Mouse (Mus musculus): ENCODE measurements around the gene Slc7a6os. TPM values are rescaled to one million over a fixed set of nuclear protein-coding genes. Genes with fewer than 3 reads are reported as not detected.

The Slc7a6os gene
- total and polyA plus RNA-seq, 2 experiments, result 8.3 to 21.9 TPM

DNA sequence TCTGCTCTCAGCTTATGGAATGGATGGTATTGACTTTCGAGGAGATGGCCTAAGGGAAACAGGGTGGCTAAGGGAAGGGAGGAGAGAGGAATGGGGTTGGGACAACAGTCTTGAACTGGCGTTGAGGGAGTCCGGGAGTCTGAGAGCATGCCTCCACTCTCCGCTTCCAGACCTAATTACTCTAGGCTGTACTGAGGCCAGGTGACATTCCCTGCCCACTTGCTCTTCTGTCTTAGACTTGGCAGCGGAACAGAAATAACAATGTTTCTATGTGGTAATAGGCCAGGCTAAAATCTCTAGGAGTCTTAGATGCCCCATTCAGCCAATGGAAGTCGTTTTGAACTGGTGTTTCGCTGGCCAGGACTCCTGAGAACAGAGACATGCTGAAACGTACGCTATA lies 59.7 kb downstream of the Slc7a6os start:
- peak; percentile 74 for DNase-seq (ENCODE audit: extremely low read depth, low read depth, low spot score)
- Histone ChIP-seq H3K36me3 (ENCODE audit: control insufficient read depth, insufficient read depth, low read length) (peaks cover 2% of the 10 kb centered on the region; the same call in 1 of the 2 replicates), H3K79me2 (ENCODE audit: control insufficient read depth, insufficient read depth, low read length) (no peaks in the 10 kb centered on the region), H3K27ac (replicated peaks; ENCODE audit: insufficient read depth, low read depth, low read length) (0 out of 2 replicates have a peak overlapping the region, but pooled peaks have one; percentile 1), H3K4me1 (ENCODE audit: control insufficient read depth, insufficient read depth, low read length) (peaks cover 13% of the 10 kb centered on the region), H3K9ac (ENCODE audit: low read depth, low read length) (peak overlapping the region; percentile 82; the same call in 1 of the 2 replicates), H3K4me3 (ENCODE audit: insufficient read depth, low read depth, low read length) (peak overlapping the region; percentile 80), H3K27me3 (ENCODE audit: control insufficient read depth, insufficient read depth, low read length) (no peaks in the 10 kb centered on the region)
- TF ChIP-seq POLR2A (IDR thresholded peaks at IDR 0.05; ENCODE audit: extremely low read depth, insufficient read depth, low read length), result no peak
- no peak for TF ChIP-seq CTCF (IDR thresholded peaks at IDR 0.05; ENCODE audit: low read depth, low read length)
- WGBS, result 41% methylated on average over 9 of the region's 9 CpGs

Other genes with a start within 250 kb of the Slc7a6os start
- gene Slc12a4, start 244.8 kb downstream of the Slc7a6os start, total RNA-seq (2014; rRNA removed), result 10.8 and 14.2 TPM in 2 replicates
- 10.7 and 16.0 TPM in 2 replicates for gene Slc12a4, start 244.8 kb downstream of the Slc7a6os start, polyA plus RNA-seq (2012; rRNA removed)
- not detected in 2 replicates for gene Dpep3, start 231.5 kb downstream of the Slc7a6os start, total RNA-seq (2014; rRNA removed)
- not detected in 2 replicates for gene Dpep3, start 231.5 kb downstream of the Slc7a6os start, polyA plus RNA-seq (2012; rRNA removed)
- 5.7 and 6.8 TPM in 2 replicates for gene Dus2, start 219.6 kb downstream of the Slc7a6os start, total RNA-seq (2014; rRNA removed)
- 5.6 and 7.1 TPM in 2 replicates for gene Dus2, start 219.6 kb downstream of the Slc7a6os start, polyA plus RNA-seq (2012; rRNA removed)
- not detected in 2 replicates for gene Dpep2nb, start 205.0 kb downstream of the Slc7a6os start, total RNA-seq (2014; rRNA removed)
- not detected in 2 replicates for gene Dpep2nb, start 205.0 kb downstream of the Slc7a6os start, polyA plus RNA-seq (2012; rRNA removed)
- 10.3 and 12.2 TPM in 2 replicates for gene Ddx28, start 199.1 kb downstream of the Slc7a6os start, total RNA-seq (2014; rRNA removed)
- 9.6 and 10.6 TPM in 2 replicates for gene Ddx28, start 199.1 kb downstream of the Slc7a6os start, polyA plus RNA-seq (2012; rRNA removed)
- 8.5 and 10.8 TPM in 2 replicates for gene Nfatc3, start 152.1 kb downstream of the Slc7a6os start, total RNA-seq (2014; rRNA removed)
- 10.6 and 13.3 TPM in 2 replicates for gene Nfatc3, start 152.1 kb downstream of the Slc7a6os start, polyA plus RNA-seq (2012; rRNA removed)
- 43.6 and 50.5 TPM in 2 replicates for gene Esrp2, start 74.0 kb downstream of the Slc7a6os start, total RNA-seq (2014; rRNA removed)
- 76.8 and 86.2 TPM in 2 replicates for gene Esrp2, start 74.0 kb downstream of the Slc7a6os start, polyA plus RNA-seq (2012; rRNA removed)
- 11.3 and 12.5 TPM in 2 replicates for gene Pla2g15, start 60.5 kb downstream of the Slc7a6os start, total RNA-seq (2014; rRNA removed)
- gene Pla2g15, start 60.5 kb downstream of the Slc7a6os start, polyA plus RNA-seq (2012; rRNA removed), result 8.7 and 10.6 TPM in 2 replicates
- 0.09 and 0.27 TPM in 2 replicates for gene Slc7a6, start 42.1 kb downstream of the Slc7a6os start, total RNA-seq (2014; rRNA removed)
- 0.21 and 0.91 TPM in 2 replicates for gene Slc7a6, start 42.1 kb downstream of the Slc7a6os start, polyA plus RNA-seq (2012; rRNA removed)
- gene Prmt7, start within 50 bp of the Slc7a6os start, total RNA-seq (2014; rRNA removed), result 9.7 and 9.9 TPM in 2 replicates
- gene Prmt7, start within 50 bp of the Slc7a6os start, polyA plus RNA-seq (2012; rRNA removed), result 8.8 and 12.0 TPM in 2 replicates
- 1.3 and 1.8 TPM in 2 replicates for gene Smpd3, start 127.1 kb upstream of the Slc7a6os start, total RNA-seq (2014; rRNA removed)
- 0.45 and 0.71 TPM in 2 replicates for gene Smpd3, start 127.1 kb upstream of the Slc7a6os start, polyA plus RNA-seq (2012; rRNA removed)
- 1.5 and 1.8 TPM in 2 replicates for gene Zfp90, start 204.4 kb upstream of the Slc7a6os start, total RNA-seq (2014; rRNA removed)
- 0.29 and 0.49 TPM in 2 replicates for gene Zfp90, start 204.4 kb upstream of the Slc7a6os start, polyA plus RNA-seq (2012; rRNA removed)

Data from liver, adult 2 months (tissue).